Mouse (Mus musculus) E14TG2a.4 (cell line): ENCODE data around the gene 1700021F05Rik.

Source experiments
- H3K27me3 ChIP-seq: 2 replicates; pipeline ENCODE4 v1.6.1; 2014; ENCODE audit warnings: low read length, control low read depth; ENCODE audit not compliant: insufficient read depth
- H3K36me3 ChIP-seq: 2 replicates; pipeline ENCODE4 v1.6.1; 2014; ENCODE audit warnings: low read length, control low read depth; ENCODE audit not compliant: insufficient read depth
- H3K4me1 ChIP-seq: replicated peaks from 2 replicates; pipeline ENCODE4 v1.6.1; 2014; ENCODE audit warnings: low read depth, low read length, control low read depth
- H3K4me3 ChIP-seq: replicated peaks from 2 replicates; pipeline ENCODE4 v1.5.1; 2014; ENCODE audit warnings: mild to moderate bottlenecking, low read length
- H3K9me3 ChIP-seq: 2 replicates; pipeline ENCODE4 v1.6.1; 2014; ENCODE audit warnings: low read length, control low read depth
- CTCF ChIP-seq: conservative IDR thresholded peaks from 2 replicates; pipeline ENCODE4 v1.5.1; 2014; ENCODE audit warnings: low read length
- NANOG ChIP-seq: IDR thresholded peaks from 2 replicates; pipeline ENCODE4 v1.6.1; 2014; ENCODE audit warnings: borderline replicate concordance, low read length, mixed read lengths
- POU5F1 ChIP-seq: IDR thresholded peaks from 2 replicates; pipeline ENCODE4 v1.6.1; 2014; ENCODE audit warnings: low read length, borderline replicate concordance

Gene 1700021F05Rik

DNA sequence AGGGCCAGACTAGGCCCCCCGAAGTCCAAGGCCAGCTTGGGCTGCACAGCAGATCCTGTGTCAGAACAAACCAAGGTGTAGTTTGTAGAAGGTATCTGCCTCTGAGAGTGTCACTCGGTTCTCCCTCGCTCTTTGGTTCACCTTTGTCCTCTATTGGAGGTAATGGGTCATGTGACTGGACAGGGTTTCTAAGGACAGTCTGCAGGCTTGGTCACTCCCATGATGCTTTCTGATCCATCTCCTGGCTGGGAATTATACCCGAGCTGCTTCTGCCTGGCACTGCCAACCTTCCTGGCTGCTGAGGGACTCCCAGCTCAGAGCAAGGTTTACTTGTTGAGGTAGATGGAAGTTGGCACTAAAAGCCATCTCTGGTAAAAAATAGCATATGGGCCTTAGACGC is 49.9 kb downstream of the 1700021F05Rik start:
- Histone ChIP-seq H3K36me3 (peaks cover 34% of the 10 kb centered on the region), H3K4me3 (peak overlapping the region; percentile 70), H3K4me1 (peaks cover 96% of the 10 kb centered on the region), H3K27me3 (no peaks in the 10 kb centered on the region), H3K9me3 (no peaks in the 10 kb centered on the region)
- TF ChIP-seq NANOG: no peak
- no peak for TF ChIP-seq CTCF
- no peak for TF ChIP-seq POU5F1

DNA sequence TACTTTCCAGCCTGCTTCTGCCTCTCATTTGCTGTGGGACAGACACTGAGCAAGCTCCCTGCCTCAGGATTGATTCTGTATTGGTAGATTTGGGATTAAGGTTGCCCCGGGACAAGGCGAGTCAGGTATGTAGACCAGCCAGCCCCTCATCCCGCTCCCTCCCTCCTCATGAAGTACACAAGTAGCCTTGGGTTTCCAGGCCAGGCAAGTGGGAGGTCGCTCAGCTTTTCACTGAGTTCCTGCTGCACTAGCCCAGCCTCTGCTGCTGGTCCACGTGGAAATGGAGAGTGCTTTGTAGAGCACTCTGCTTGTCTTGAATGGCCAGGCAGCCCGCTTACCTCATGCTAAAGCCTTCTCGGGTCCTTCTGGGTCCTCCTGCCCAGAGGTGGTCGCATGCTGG is 50.8 kb downstream of the 1700021F05Rik start:
- H3K4me1 ChIP-seq: peaks cover 96% of the 10 kb centered on the region
- no peaks in the 10 kb centered on the region for H3K9me3 ChIP-seq
- H3K27me3 ChIP-seq: no peaks in the 10 kb centered on the region

DNA sequence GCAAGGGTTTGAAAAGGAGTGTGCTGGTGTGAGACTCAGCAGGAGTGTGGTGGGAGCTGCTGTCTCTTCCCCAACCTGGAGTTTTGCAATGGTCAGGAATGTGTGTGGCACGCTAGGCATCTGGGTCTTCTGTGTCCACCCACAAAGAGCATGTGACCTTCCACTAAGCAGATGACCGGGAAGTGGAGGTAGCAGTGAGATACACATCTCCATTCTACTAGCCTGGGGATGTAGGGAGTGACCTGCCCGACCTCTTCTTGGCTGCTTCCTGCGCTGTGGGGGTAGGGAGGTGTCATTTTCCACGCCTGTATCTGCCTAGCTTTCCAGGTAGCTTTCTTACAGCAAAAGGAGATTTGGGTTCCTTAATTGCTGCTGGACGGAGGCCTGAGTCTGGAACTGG is 51.2 kb downstream of the 1700021F05Rik start:
- TF ChIP-seq POU5F1 (no peak), NANOG (0 out of 2 replicates have a peak, but pooled peaks have one; percentile 14)
- H3K4me3 ChIP-seq: peak overlapping the region; percentile 70
- H3K9me3 ChIP-seq: no peaks in the 10 kb centered on the region
- peaks cover 96% of the 10 kb centered on the region for H3K4me1 ChIP-seq
- H3K36me3 ChIP-seq: peaks cover 31% of the 10 kb centered on the region
- no peaks in the 10 kb centered on the region for H3K27me3 ChIP-seq

More for the DNA sequence above, 50.8 kb downstream of the 1700021F05Rik start:
- peak overlapping the region; percentile 70 for H3K4me3 ChIP-seq
- peaks cover 32% of the 10 kb centered on the region for H3K36me3 ChIP-seq
- TF ChIP-seq CTCF: no peak
- no peak for TF ChIP-seq POU5F1
- TF ChIP-seq NANOG: no peak

DNA sequence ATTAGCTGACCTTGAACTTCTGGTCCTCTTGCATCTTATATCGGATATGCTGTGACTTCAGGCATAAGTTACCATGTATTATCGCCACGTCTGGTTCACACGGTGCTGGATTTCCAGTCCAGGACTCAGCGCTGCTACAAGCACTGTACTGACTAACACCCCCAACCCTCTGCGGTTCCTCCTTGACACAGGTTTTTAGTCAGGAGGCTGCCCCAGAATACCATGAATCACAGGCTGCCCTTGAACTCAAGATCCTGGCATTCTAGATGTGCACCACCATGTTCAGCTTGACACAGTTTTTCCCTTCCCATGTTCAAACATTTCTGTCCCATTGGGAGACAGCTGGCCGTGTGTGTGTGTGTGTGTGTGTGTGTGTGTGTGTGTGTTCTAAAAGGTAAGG is 51.7 kb downstream of the 1700021F05Rik start:
- TF ChIP-seq CTCF (no peak), NANOG (no peak), POU5F1 (no peak)
- no peaks in the 10 kb centered on the region for H3K27me3 ChIP-seq
- H3K9me3 ChIP-seq: no peaks in the 10 kb centered on the region
- H3K4me1 ChIP-seq: peaks cover 96% of the 10 kb centered on the region
- peaks cover 31% of the 10 kb centered on the region for H3K36me3 ChIP-seq
- peak overlapping the region; percentile 70 for H3K4me3 ChIP-seq

DNA sequence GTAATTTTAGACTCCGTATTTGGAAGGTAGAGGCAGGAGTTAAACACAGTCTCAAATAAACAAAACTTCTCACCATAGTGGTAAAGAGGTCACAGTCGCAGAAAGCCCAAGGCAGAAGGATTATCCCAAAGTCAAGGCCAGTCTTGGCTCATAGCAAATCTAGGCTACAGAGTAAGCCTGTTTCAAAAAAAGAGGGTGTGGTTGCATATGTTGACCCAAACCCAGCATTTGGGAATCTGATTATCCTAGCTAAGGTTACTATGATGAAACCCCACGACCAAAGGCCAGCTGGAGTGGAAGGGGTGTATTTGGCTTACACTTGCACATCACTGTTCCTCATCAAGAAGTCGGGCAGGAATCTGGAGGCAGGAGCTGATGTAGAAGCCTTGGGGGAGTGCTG is 52.5 kb downstream of the 1700021F05Rik start:
- Histone ChIP-seq H3K27me3 (no peaks in the 10 kb centered on the region), H3K4me3 (no peak overlapping the region), H3K9me3 (no peaks in the 10 kb centered on the region), H3K4me1 (peaks cover 96% of the 10 kb centered on the region), H3K36me3 (peaks cover 27% of the 10 kb centered on the region)
- TF ChIP-seq NANOG (no peak), CTCF (no peak), POU5F1 (no peak)

DNA sequence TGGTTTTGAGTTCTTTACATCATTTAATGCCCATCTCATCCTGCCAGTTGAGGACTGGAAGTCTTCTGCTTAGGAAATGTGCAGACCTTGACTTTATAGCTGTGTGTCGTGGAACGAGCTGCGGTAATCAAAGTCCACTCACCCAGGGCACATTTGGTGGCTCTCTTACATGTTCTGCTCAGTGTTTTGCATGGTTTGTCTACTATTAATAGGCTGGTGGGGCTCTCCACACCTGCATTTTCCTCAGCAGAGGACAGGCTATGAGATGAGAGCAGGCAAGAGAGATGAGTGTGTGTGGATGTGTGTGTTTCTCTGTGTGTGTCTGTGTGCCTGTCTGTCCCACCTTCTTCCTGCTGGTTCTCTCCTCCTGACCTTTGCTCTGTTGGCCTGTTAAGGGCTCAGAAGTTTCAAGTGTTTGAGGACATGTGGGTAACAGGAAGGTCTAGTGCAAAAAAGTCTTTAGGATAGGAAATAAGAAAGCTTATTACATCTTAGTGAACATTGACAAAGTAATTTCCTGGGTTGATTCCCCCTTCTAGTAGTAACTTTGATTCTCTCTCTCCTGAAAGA is 53.3 kb downstream of the 1700021F05Rik start:
- H3K27me3 ChIP-seq: no peaks in the 10 kb centered on the region
- H3K9me3 ChIP-seq: no peaks in the 10 kb centered on the region
- no peak overlapping the region for H3K4me3 ChIP-seq
- H3K36me3 ChIP-seq: peaks cover 29% of the 10 kb centered on the region
- TF ChIP-seq CTCF (no peak), POU5F1 (no peak), NANOG (no peak)
- peaks cover 96% of the 10 kb centered on the region for H3K4me1 ChIP-seq

DNA sequence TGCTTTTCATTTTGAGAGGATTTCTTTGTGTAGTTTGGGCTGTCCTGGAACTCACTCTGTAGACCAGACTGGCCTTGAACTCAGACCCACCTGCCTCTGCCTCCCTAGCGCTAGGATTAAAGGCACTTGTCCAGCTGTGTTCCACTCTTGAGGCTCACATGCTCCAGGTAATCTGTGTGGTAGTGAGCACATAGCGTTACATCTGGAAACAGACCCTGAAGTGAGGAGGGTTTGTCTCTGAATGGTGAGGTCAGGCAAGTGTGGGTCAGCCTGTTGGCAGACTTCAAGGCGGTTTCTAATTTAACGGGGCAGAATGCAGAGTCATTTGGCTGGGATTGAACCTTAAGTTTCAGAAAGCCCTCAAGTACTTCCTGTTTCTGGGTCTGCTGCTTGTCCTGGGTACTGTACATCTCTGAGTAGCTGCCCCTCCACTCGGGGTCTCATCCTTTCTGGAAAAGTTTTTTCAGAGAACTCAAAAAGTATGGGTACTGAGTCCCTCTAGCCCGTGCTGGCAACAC is 55.0 kb downstream of the 1700021F05Rik start:
- Histone ChIP-seq H3K27me3 (no peaks in the 10 kb centered on the region), H3K36me3 (peaks cover 29% of the 10 kb centered on the region), H3K4me1 (peaks cover 97% of the 10 kb centered on the region), H3K4me3 (no peak overlapping the region), H3K9me3 (no peaks in the 10 kb centered on the region)
- TF ChIP-seq NANOG (no peak), POU5F1 (no peak), CTCF (no peak)

DNA sequence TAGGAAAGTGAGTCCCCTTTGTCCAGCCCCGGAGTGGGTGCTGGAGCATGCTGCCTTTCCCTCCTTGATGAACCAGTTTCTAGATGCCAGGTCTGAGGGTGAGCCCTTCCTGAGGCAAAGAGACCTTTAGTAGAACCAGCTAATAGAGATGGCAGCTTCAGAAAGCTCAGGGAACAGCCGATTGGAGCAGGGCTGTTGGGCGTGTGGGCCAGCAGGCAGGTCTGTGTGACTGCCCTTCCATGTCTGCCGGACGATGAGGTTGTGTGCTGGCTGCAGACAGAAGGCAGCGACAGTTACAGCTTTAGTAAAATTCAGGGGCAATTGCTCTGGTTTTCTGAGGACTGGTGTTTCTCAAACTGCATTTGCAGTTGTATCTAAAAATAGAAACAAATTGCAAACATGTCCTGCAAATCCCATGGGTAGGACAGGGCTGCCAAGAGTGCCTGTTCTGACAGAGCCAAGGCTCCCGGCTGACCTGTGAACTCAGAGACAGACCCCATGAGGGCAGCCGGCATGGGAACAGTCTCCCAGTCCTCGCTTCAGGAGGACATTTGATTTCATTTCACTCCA is 57.3 kb downstream of the 1700021F05Rik start:
- Histone ChIP-seq H3K9me3 (no peaks in the 10 kb centered on the region), H3K4me3 (peak overlapping the region; percentile 41; the same call in 1 of the 2 replicates), H3K4me1 (peaks cover 82% of the 10 kb centered on the region), H3K27me3 (no peaks in the 10 kb centered on the region), H3K36me3 (peaks cover 29% of the 10 kb centered on the region)
- TF ChIP-seq CTCF (no peak), NANOG (no peak), POU5F1 (no peak)
